Mouse (Mus musculus) CH12.LX (cell line): Measurements from ENCODE around the gene Vps53. TPM values are rescaled to one million over a fixed set of nuclear protein-coding genes. Genes with fewer than 3 reads are reported as not detected.

Source experiments
- DNase-seq: peaks from one replicate; pipeline ENCODE4 v3.0.0-alpha.2; 2013; ENCODE audit errors: extremely low read depth
- H3K27ac ChIP-seq: 2 replicates; pipeline ENCODE4 v1.5.1; 2012; ENCODE audit warnings: low read depth, mild to moderate bottlenecking, control low read depth, moderate library complexity; ENCODE audit not compliant: insufficient read depth
- H3K27me3 ChIP-seq: replicated peaks from 2 replicates; pipeline ENCODE3; 2012; ENCODE audit warnings: inconsistent platforms
- H3K36me3 ChIP-seq, 2 experiments: replicated peaks in 1 of 2; 2 replicates each; pipeline versions ENCODE3 to v1.6.1; 2012; ENCODE audit warnings: inconsistent platforms in 1 of 2, low read length in 1 of 2, mild to moderate bottlenecking in 1 of 2, mixed read lengths in 1 of 2, moderate library complexity in 1 of 2; ENCODE audit not compliant: control insufficient read depth in 1 of 2, insufficient read depth in 1 of 2
- H3K4me1 ChIP-seq, 2 experiments: 2 replicates each; pipeline ENCODE4 v1.6.1; 2012; ENCODE audit warnings: inconsistent platforms in 1 of 2, moderate library complexity in 1 of 2; ENCODE audit not compliant: insufficient read depth in 2 of 2, control insufficient read depth in 1 of 2
- H3K4me2 ChIP-seq: 2 replicates; pipeline ENCODE4 v1.6.1; 2012; ENCODE audit warnings: low read depth, mild to moderate bottlenecking, control low read depth; ENCODE audit not compliant: poor library complexity, insufficient read depth, severe bottlenecking
- H3K4me3 ChIP-seq, 3 experiments: fragments of 150-350 bp in 1 of 3; sonication (generic) in 1 of 3; replicated peaks in 1 of 3; 2 replicates each; pipeline versions ENCODE3 to v1.5.1; 2011 to 2012; ENCODE audit warnings: low read depth in 2 of 3, low read length in 2 of 3, mild to moderate bottlenecking in 2 of 3, moderate library complexity in 2 of 3, control low read depth in 1 of 3, improper control_type of control experiment in 1 of 3, inconsistent platforms in 1 of 3, mixed read lengths in 1 of 3; ENCODE audit not compliant: poor library complexity in 1 of 3
- H3K79me2 ChIP-seq: replicated peaks from 2 replicates; pipeline ENCODE4 v1.6.1; 2012; ENCODE audit warnings: mild to moderate bottlenecking, moderate library complexity; ENCODE audit not compliant: control insufficient read depth, poor library complexity, insufficient read depth, severe bottlenecking; ENCODE audit errors: extremely low read depth
- H3K9ac ChIP-seq: 2 replicates; pipeline ENCODE4 v1.6.1; 2012; ENCODE audit warnings: low read depth, mild to moderate bottlenecking, control low read depth, moderate library complexity; ENCODE audit not compliant: insufficient read depth
- H3K9me3 ChIP-seq: replicated peaks from 2 replicates; pipeline ENCODE3; 2012; ENCODE audit warnings: low read length, inconsistent platforms, mixed read lengths
- CHD2 ChIP-seq: IDR thresholded peaks from 2 replicates; pipeline ENCODE4 v1.6.1; 2011; ENCODE audit warnings: low read length, improper control_type of control experiment
- E2F4 ChIP-seq: IDR thresholded peaks from 2 replicates; pipeline ENCODE4 v1.6.1; 2011; ENCODE audit warnings: low read depth, low read length, improper control_type of control experiment; ENCODE audit not compliant: insufficient replicate concordance
- ELF1 ChIP-seq: IDR thresholded peaks from 2 replicates; pipeline ENCODE4 v1.6.1; 2014; ENCODE audit warnings: low read depth, mild to moderate bottlenecking, inconsistent platforms, low read length, improper control_type of control experiment
- EP300 ChIP-seq: IDR thresholded peaks from 2 replicates; pipeline ENCODE4 v1.6.1; 2011; ENCODE audit warnings: low read length, improper control_type of control experiment
- GABPA ChIP-seq: IDR thresholded peaks from 2 replicates; pipeline ENCODE4 v1.6.1; 2012; ENCODE audit warnings: low read depth, low read length, improper control_type of control experiment, inconsistent platforms; ENCODE audit not compliant: insufficient replicate concordance
- HCFC1 ChIP-seq: IDR thresholded peaks from 2 replicates; pipeline ENCODE4 v1.6.1; 2012; ENCODE audit warnings: low read depth, mild to moderate bottlenecking, inconsistent platforms, low read length, improper control_type of control experiment
- IRF4 ChIP-seq: IDR thresholded peaks from 2 replicates; pipeline ENCODE4 v1.6.1; 2014; ENCODE audit warnings: low read depth, mild to moderate bottlenecking, inconsistent platforms, low read length, improper control_type of control experiment
- JUN ChIP-seq: IDR thresholded peaks from 2 replicates; pipeline ENCODE4 v1.6.1; 2011; ENCODE audit warnings: low read depth, mild to moderate bottlenecking, low read length, improper control_type of control experiment, moderate library complexity; ENCODE audit not compliant: insufficient read depth
- MAZ ChIP-seq: IDR thresholded peaks from 2 replicates; pipeline ENCODE4 v1.6.1; 2012; ENCODE audit warnings: low read depth, mild to moderate bottlenecking, inconsistent platforms, low read length, improper control_type of control experiment, moderate library complexity
- MEF2A ChIP-seq: IDR thresholded peaks from 2 replicates; pipeline ENCODE4 v1.6.1; 2014; ENCODE audit warnings: low read depth, mild to moderate bottlenecking, inconsistent platforms, low read length, improper control_type of control experiment, borderline replicate concordance
- MXI1 ChIP-seq: IDR thresholded peaks from 2 replicates; pipeline ENCODE4 v1.6.1; 2011; ENCODE audit warnings: mild to moderate bottlenecking, low read depth, low read length, improper control_type of control experiment
- NELFE ChIP-seq: IDR thresholded peaks from 2 replicates; pipeline ENCODE4 v1.6.1; 2011; ENCODE audit warnings: low read depth, low read length, improper control_type of control experiment
- PAX5 ChIP-seq: IDR thresholded peaks from 2 replicates; pipeline ENCODE4 v1.6.1; 2012; ENCODE audit warnings: low read length, inconsistent platforms, mixed read lengths
- POLR2A ChIP-seq: IDR thresholded peaks from 2 replicates; pipeline ENCODE4 v1.6.1; 2011; ENCODE audit warnings: low read depth, mild to moderate bottlenecking, improper control_type of control experiment, low read length
- POLR2AphosphoS2 ChIP-seq: IDR thresholded peaks from 2 replicates; pipeline ENCODE4 v1.6.1; 2011; ENCODE audit warnings: low read depth, low read length, improper control_type of control experiment
- TBP ChIP-seq: conservative IDR thresholded peaks from 2 replicates; pipeline ENCODE4 v1.6.1; 2011; ENCODE audit warnings: low read depth, low read length, improper control_type of control experiment
- TCF12 ChIP-seq: IDR thresholded peaks from 2 replicates; pipeline ENCODE4 v1.6.1; 2014; ENCODE audit warnings: low read depth, mild to moderate bottlenecking, inconsistent platforms, low read length, improper control_type of control experiment
- USF1 ChIP-seq: IDR thresholded peaks from 2 replicates; pipeline ENCODE4 v1.6.1; 2014; ENCODE audit warnings: low read depth, mild to moderate bottlenecking, inconsistent platforms, low read length, improper control_type of control experiment
- ZC3H11A ChIP-seq: IDR thresholded peaks from 2 replicates; pipeline ENCODE4 v1.6.1; 2012; ENCODE audit warnings: low read depth, mild to moderate bottlenecking, inconsistent platforms, low read length, improper control_type of control experiment
- ZMIZ1 ChIP-seq: IDR thresholded peaks from 2 replicates; pipeline ENCODE4 v1.6.1; 2012; ENCODE audit warnings: low read depth, mild to moderate bottlenecking, inconsistent platforms, low read length, improper control_type of control experiment
- ZNF384 ChIP-seq: IDR thresholded peaks from 2 replicates; pipeline ENCODE4 v1.6.1; 2012; ENCODE audit warnings: low read depth, low read length, improper control_type of control experiment, inconsistent platforms
- dilution Hi-C: fragments of 300-500 bp; cut with MboI; formaldehyde crosslinking; loops from 2 replicates; pipeline ENCODE4 v1.14.3; 2020; ENCODE audit warnings: low sequenced_read_pairs; ENCODE audit not compliant: extremely low pct_unique_long_range_greater_than_20kb, extremely low pct_ligation_motif_present
- in situ Hi-C: fragments of 300-500 bp; cut with MboI; formaldehyde crosslinking; loops from 3 replicates; pipeline ENCODE4 v1.14.3; 2019; ENCODE audit warnings: low sequenced_read_pairs, low pct_ligation_motif_present, low pct_unique_long_range_greater_than_20kb, mixed read lengths
- polyA plus RNA-seq: library from polyadenylated mRNA; unstranded; fragments of >175 nt; gene quantifications from 2 replicates; pipeline ENCODE4 v1.2.1, GENCODE M21; 2012; ENCODE audit warnings: low read depth; ENCODE audit not compliant: insufficient read length
- total RNA-seq, 2 experiments: library from RNA; depleted of rRNA; stranded (reverse); fragments of 300-350 nt in 1 of 2; fragments of >200 nt in 1 of 2; gene quantifications; 2 replicates each; pipeline ENCODE4 v1.2.3; 2012 to 2014

Vps53 gene
- total and polyA plus RNA-seq, 3 experiments = 56.1 to 70.7 (median 62.2) TPM

GRCm38 (mm10) chr11:76148055-76149008, 31.1 kb downstream of the Vps53 start:
- dilution Hi-C loops = no loop called here

GRCm38 (mm10) chr11:76146187-76147010, 33.0 kb downstream of the Vps53 start:
- dilution Hi-C loops (no loop called here), in situ Hi-C loops (no loop called here)
- no peak overlapping the region for H3K27ac ChIP-seq
- no peak for DNase-seq
- H3K27me3 ChIP-seq = no peaks in the 10 kb centered on the region
- TF ChIP-seq JUN (no peak), TCF12 (no peak), MXI1 (no peak), IRF4 (no peak), PAX5 (no peak), NELFE (no peak), E2F4 (no peak), POLR2AphosphoS2 (no peak), MEF2A (no peak), GABPA (no peak), CHD2 (no peak)
- no peaks in the 10 kb centered on the region for H3K79me2 ChIP-seq
- H3K4me2 ChIP-seq = no peak overlapping the region
- peaks cover 0 to 11% of the 10 kb centered on the region in 2 experiments; a peak in 2 of 4 replicates for H3K4me1 ChIP-seq
- H3K4me3 ChIP-seq = no peak overlapping the region
- no peaks in the 10 kb centered on the region for H3K9me3 ChIP-seq
- no peak overlapping the region for H3K9ac ChIP-seq
- peaks cover 19 to 72% of the 10 kb centered on the region in 2 experiments for H3K36me3 ChIP-seq

More at GRCm38 (mm10) chr11:76148055-76149008, 31.1 kb downstream of the Vps53 start:
- Histone ChIP-seq H3K36me3 (peaks cover 14 to 71% of the 10 kb centered on the region in 2 experiments), H3K9ac (no peak overlapping the region), H3K9me3 (no peaks in the 10 kb centered on the region), H3K27ac (no peak overlapping the region), H3K4me2 (no peak overlapping the region), H3K27me3 (no peaks in the 10 kb centered on the region), H3K4me3 (no peak overlapping the region), H3K79me2 (no peaks in the 10 kb centered on the region), H3K4me1 (peaks cover 0 to 23% of the 10 kb centered on the region in 2 experiments; a peak in 2 of 4 replicates)
- in situ Hi-C loops = no loop called here
- TF ChIP-seq TCF12 (no peak), USF1 (no peak), POLR2A (no peak), ZNF384 (no peak), TBP (no peak), MAZ (no peak), HCFC1 (no peak), EP300 (no peak), ELF1 (no peak), ZC3H11A (no peak), ZMIZ1 (no peak), NELFE (no peak)
- DNase-seq = no peak
